Mouse (Mus musculus) kidney, postnatal 0 days (tissue): ENCODE results near the gene Cpsf2. TPM values are rescaled to one million over a fixed set of nuclear protein-coding genes. Genes with fewer than 3 reads are reported as not detected.
"Not testable (repeated sequence)": the region's sequence is repeated elsewhere in the genome, so short reads cannot be mapped to it uniquely, and the experiment has no call there.

Experiments used
- ATAC-seq: fragments of 200-750 bp; cut with Nextera tagmentation; replicated peaks from 2 replicates; pipeline ENCODE4 v1.8.0; 2017; ENCODE audit warnings: low read depth, moderate number of reproducible peaks, moderate TSS enrichment, moderate library complexity; ENCODE audit not compliant: low FRiP score
- DNase-seq: peaks from one replicate; pipeline ENCODE4 v3.0.0-alpha.2; 2016; ENCODE audit warnings: low spot score
- H3K27ac ChIP-seq: fragments of 300-500 bp; sonication (generic); 2 replicates; pipeline ENCODE4 v1.5.1; 2014; ENCODE audit warnings: mild to moderate bottlenecking
- H3K27me3 ChIP-seq: fragments of 300-500 bp; sonication (generic); 2 replicates; pipeline ENCODE4 v1.6.1; 2014; ENCODE audit warnings: low read length, mixed read lengths; ENCODE audit not compliant: insufficient read depth
- H3K36me3 ChIP-seq: fragments of 300-500 bp; sonication (generic); 2 replicates; pipeline ENCODE4 v1.6.1; 2014; ENCODE audit warnings: low read length, mixed read lengths; ENCODE audit not compliant: insufficient read depth
- H3K4me1 ChIP-seq: fragments of 300-500 bp; sonication (generic); replicated peaks from 2 replicates; pipeline ENCODE4 v1.6.1; 2014; ENCODE audit warnings: antibody characterized with exemption, low read length, mixed read lengths; ENCODE audit not compliant: insufficient read depth
- H3K4me2 ChIP-seq: fragments of 300-500 bp; sonication (generic); 2 replicates; pipeline ENCODE4 v1.6.1; 2014; ENCODE audit warnings: mild to moderate bottlenecking, low read length, moderate library complexity, mixed read lengths
- H3K4me3 ChIP-seq: fragments of 300-500 bp; sonication (generic); replicated peaks from 2 replicates; pipeline ENCODE4 v1.5.1; 2014; ENCODE audit warnings: low read depth, low read length
- H3K9ac ChIP-seq: fragments of 300-500 bp; sonication (generic); 2 replicates; pipeline ENCODE4 v1.6.1; 2014; ENCODE audit warnings: low read depth, low read length
- H3K9me3 ChIP-seq: fragments of 300-500 bp; sonication (generic); replicated peaks from 2 replicates; pipeline ENCODE4 v1.6.1; 2016; ENCODE audit warnings: low read length, inconsistent platforms, mixed read lengths
- CTCF ChIP-seq: IDR thresholded peaks from 2 replicates; pipeline ENCODE4 v1.5.1; 2016; ENCODE audit warnings: antibody characterized with exemption, low read depth, mild to moderate bottlenecking, moderate library complexity
- WGBS: fragments of 180-500 bp; shearing (Covaris S2); extraction: QIAGEN DNeasy Blood & Tissue Kit; methylation state at CpG from one replicate; pipeline ENCODE4 v1.1.7; 2014; 5-methylcytosine and 5-hydroxymethylcytosine counted together
- polyA plus RNA-seq: library from polyadenylated mRNA; unstranded; fragments of >200 nt; fragmentation: Nextera tagmentation; extraction: Ambion mirVana; gene quantifications from 2 replicates; pipeline ENCODE4 v1.2.1, GENCODE M21; 2015

Gene Cpsf2
- polyA plus RNA-seq, 1 experiment from 2014 or later, result 21.7 TPM

DNA sequence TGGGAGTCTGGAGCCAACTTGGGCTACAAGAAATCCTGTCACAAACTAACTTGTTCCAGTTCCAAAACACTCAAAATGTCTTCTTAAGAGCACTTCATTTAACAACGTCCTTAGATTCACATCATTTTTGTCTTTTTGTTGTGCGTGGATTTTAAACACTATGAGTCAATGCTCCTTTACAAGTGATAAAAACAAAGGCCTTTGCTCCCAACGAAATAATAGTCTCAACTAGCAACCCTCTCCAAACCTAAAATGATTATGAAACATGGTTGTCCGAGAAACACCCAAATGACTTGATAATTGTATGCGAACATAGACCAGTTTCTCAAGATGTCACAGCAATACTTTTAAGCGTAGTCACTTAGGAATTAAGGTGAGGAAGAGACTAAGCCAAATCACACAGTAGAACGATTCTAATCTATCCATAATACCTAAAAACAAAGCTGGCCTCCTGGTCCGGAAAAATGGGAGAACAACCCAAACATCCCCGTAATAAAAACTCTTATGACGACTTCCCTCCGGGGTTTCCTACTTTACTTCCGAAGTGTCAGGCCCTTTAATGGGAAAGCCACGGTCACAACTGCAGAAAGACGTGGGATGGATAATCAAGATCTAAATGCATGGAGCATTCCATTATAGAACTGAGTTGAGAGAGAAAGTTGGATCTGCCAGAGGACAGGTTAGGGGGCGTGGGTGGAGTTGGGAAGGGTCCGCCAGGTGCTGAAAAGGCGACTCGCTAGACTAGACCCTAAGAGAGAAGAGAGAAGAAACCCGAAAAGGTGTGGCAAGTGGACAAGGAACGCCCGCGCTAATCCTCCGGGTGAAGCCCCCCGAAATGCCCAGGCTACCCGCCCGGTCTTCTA, 18.5 kb upstream of the Cpsf2 start:
- Histone ChIP-seq H3K4me1 (no peaks in the 10 kb centered on the region), H3K27ac (peak overlapping the region; percentile 71; the same call in 1 of the 2 replicates), H3K4me2 (peak overlapping the region; percentile 64), H3K4me3 (peak overlapping the region; percentile 81), H3K9ac (peak overlapping the region; percentile 81), H3K27me3 (no peaks in the 10 kb centered on the region), H3K36me3 (no peaks in the 10 kb centered on the region), H3K9me3 (no peaks in the 10 kb centered on the region)
- DNase-seq (peak; percentile 43), ATAC-seq (no peak)
- WGBS, result 16% methylated on average over 23 of the region's 26 CpGs
- no peak for TF ChIP-seq CTCF

DNA sequence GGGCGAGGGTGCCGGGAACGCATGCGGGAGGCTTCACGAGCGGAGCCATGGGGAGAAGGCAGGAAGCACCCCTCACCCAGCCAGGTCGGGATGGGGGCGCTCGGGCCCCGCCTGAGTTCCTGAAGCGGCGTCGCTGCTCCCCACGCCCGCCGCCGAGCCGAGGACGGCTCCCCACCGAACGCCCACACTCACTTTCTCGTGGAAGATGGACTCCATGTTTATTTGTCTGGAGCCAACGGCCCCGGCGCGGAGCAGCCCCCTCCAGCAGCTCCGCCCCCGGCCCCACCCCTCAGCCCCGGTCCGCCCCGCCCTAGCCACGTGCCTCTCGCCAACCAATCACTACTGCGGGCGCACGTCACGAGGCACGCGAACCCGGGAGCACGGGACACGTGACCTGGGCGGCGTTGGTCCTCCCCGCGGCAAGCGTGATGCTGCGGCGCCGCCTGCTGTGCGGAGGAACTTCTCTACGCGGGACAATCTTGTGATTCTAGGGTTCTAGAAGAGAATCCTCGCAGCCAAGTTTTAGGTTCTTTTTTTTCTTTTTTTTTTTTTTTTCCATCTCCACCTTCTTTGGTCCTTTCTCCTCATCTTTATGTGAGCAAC, 17.7 kb upstream of the Cpsf2 start, which contains the start of gene Atxn3:
Gene Atxn3, minus strand, starts transcription at position 305 of the 603 bp plus-strand sequence.
- no peaks in the 10 kb centered on the region for H3K27me3 ChIP-seq
- peak; percentile 80 for TF ChIP-seq CTCF
- peak within 1 kb of the TSS; percentile 71 for H3K27ac ChIP-seq
- H3K4me3 ChIP-seq, result peak within 1 kb of the TSS; percentile 81
- peak within 1 kb of the TSS; percentile 81 for H3K9ac ChIP-seq
- 1% methylated on average over 49 of the region's 54 CpGs for WGBS
- H3K36me3 ChIP-seq, result no peaks in the 10 kb centered on the region
- H3K9me3 ChIP-seq, result no peaks in the 10 kb centered on the region
- DNase-seq (peak; percentile 98), ATAC-seq (peak; percentile 99)
- peak within 1 kb of the TSS; percentile 64 for H3K4me2 ChIP-seq
- no peaks in the 10 kb centered on the region for H3K4me1 ChIP-seq

DNA sequence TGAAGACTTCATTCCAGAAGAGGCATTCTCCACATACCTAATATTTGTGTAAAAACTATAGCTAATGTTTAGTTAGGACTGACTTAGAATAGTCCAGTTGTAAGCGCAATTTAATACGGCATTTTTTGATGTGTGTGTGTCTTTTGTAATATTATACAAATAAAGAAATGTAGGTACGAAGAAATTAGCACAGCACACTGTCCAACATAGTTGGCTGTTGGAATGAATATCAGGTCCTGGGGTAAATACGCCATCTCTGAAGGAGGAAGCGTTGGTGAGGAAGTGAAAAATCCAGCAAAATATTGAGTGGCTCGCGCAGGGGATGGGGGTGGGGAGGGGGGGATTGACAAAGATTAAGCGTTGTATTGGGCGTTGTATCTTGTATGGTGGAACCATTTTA, 17.2 kb upstream of the Cpsf2 start:
- Histone ChIP-seq H3K4me3 (peak overlapping the region; percentile 22), H3K27ac (peak overlapping the region; percentile 13; the same call in 1 of the 2 replicates), H3K36me3 (no peaks in the 10 kb centered on the region), H3K9ac (0 out of 2 replicates have a peak overlapping the region, but pooled peaks have one; percentile 27), H3K4me1 (no peaks in the 10 kb centered on the region), H3K27me3 (no peaks in the 10 kb centered on the region), H3K9me3 (no peaks in the 10 kb centered on the region), H3K4me2 (peak overlapping the region; percentile 47)
- ATAC-seq, result no peak
- DNase-seq, result no peak
- 51% methylated on average over 9 of the region's 9 CpGs for WGBS
- no peak for TF ChIP-seq CTCF

DNA sequence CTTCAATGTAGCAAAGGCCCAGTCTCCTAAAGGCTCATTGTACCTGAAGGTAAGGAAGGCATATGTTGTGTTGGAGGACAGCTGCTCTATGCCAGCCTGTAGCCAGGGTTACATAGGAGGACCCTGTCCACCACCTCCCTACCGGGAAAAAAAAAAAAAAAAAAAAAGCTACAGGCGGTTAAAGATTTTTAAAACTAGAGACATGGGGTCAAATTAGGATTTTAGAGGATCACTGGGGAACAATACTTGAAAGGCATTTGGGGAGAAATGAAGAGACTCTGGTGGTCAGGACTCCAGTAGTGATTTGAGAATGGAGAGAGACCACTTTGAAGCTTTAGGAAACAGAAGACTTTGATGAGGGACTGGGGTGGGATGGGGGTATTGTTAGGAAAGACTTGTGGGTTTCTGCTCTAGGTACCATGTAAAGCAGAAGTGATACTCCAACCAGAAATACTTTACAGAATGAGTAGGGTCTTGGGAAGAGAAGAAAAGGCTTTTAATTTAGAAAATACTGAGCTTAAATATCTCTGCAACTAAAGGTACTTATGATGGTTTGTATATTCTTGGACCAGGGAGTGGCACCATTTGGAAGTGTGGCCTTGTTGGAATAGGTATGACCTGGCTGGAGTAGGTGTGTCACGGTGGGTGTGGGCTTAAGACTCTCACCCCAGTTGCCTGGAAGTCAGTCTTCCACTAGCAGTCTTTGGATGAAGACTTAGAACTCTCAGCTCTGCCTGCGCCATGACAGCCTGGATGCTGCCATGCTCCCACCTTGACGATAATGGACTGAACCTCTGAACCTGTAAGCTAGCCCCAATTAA, 16.6 kb upstream of the Cpsf2 start:
- H3K4me3 ChIP-seq, H3K9ac ChIP-seq, H3K36me3 ChIP-seq, H3K9me3 ChIP-seq, DNase-seq, ATAC-seq, H3K4me1 ChIP-seq, H3K27me3 ChIP-seq: not testable (repeated sequence)
- peak overlapping the region; percentile 13; the same call in 1 of the 2 replicates for H3K27ac ChIP-seq
- 88% methylated on average over 5 of the region's 5 CpGs for WGBS
- H3K4me2 ChIP-seq, result peak overlapping the region; percentile 47

DNA sequence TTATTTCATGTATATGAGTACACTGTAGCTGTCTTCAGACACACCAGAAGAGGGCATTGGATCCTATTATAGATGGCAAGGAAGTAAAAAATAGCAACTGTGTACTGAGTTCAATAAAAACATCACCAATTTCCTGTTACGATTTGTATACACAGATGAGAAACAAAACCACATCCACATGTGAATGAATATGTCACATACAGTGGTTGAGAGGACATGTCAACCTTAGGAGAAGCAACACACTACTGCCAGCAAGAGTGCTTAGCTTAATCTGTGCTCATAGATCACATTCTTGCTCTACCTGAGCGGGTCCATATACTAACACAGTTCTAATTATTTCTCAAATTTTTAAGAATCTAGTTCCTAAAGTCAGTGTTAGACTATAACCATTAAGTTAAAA, 4.5 kb upstream of the Cpsf2 start:
- H3K27me3 ChIP-seq, result no peaks in the 10 kb centered on the region
- H3K9ac ChIP-seq, result no peak overlapping the region
- ATAC-seq, result no peak
- H3K4me2 ChIP-seq, result no peak overlapping the region
- no peaks in the 10 kb centered on the region for H3K9me3 ChIP-seq
- 95% methylated on average over 2 of the region's 2 CpGs for WGBS
- H3K27ac ChIP-seq, result no peak overlapping the region
- no peaks in the 10 kb centered on the region for H3K4me1 ChIP-seq
- DNase-seq, result no peak
- no peak overlapping the region for H3K4me3 ChIP-seq
- peaks cover 5% of the 10 kb centered on the region; the same call in 1 of the 2 replicates for H3K36me3 ChIP-seq
- TF ChIP-seq CTCF, result no peak

DNA sequence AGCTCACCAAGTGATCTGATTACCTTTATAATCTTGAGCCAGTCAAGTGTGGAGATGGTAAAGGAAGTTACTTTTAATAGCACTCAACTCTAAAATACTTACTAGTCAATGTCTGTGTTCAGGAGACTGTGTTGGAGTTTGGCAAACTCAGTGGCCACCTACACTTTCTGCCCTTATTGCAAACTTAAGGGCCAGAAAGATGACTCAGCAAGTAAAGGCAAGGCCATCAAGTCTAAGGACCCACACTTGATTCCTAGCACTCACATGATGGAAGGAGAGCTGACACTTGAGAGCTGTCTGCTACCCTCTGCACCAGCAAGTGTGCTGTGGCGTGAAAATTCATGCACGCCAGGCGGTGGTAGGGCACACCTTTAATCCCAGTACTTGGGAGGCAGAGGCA, 3.6 kb upstream of the Cpsf2 start:
- Histone ChIP-seq H3K4me1 (0 out of 2 replicates have a peak, but pooled peaks cover 8% of the 10 kb centered on the region), H3K4me3 (no peak overlapping the region), H3K27me3 (no peaks in the 10 kb centered on the region), H3K9me3 (no peaks in the 10 kb centered on the region), H3K9ac (no peak overlapping the region), H3K36me3 (peaks cover 5% of the 10 kb centered on the region; the same call in 1 of the 2 replicates), H3K27ac (no peak overlapping the region), H3K4me2 (no peak overlapping the region)
- DNase-seq (no peak), ATAC-seq (no peak)
- 92% methylated on average over 3 of the region's 3 CpGs for WGBS
- TF ChIP-seq CTCF, result no peak
